Mouse (Mus musculus) erythroid progenitor cell, adult 5-6 weeks (primary cell): ENCODE data around the gene Muc1. TPM values are rescaled to one million over a fixed set of nuclear protein-coding genes. Genes with fewer than 3 reads are reported as not detected.

Source experiments
- ATAC-seq: replicated peaks from 2 replicates; pipeline ENCODE4 v1.8.0; 2016; ENCODE audit warnings: moderate number of reproducible peaks, mild to moderate bottlenecking, moderate TSS enrichment, inconsistent platforms; ENCODE audit not compliant: poor library complexity, low FRiP score, severe bottlenecking
- total RNA-seq, 2 experiments: library from RNA; stranded (forward) in 1 of 2; stranded (reverse) in 1 of 2; fragments of 150-400 nt in 1 of 2; fragments of 186-747, 209-891 nt in 1 of 2; gene quantifications; 2 replicates each; pipeline versions ENCODE4 v1.2.3 to v1.2.4; 2015 to 2017; ENCODE audit warnings: low replicate concordance in 2 of 2

Gene Muc1
- total RNA-seq, 2 experiments from 2014 or later: not detected

DNA sequence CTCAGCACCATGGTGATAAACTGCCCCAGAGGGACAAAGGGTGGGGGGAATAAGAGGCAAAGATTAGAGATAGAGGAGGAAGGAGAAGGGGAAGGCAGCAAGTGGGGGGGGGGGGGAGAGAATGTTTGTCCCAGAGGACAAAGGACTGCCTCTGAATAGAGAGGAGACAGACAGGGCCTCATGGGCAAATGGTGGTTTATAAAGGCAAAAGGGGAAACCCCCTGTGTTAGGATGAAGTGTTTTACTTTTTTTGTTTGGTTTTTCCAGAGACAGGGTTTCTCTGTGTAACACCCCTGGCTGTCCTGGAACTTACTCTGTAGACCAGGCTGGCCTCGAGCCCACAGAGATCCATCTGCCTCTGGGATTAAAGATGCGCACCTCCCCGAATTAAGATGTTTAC is 31.4 kb downstream of the Muc1 start:
- no peak for ATAC-seq

DNA sequence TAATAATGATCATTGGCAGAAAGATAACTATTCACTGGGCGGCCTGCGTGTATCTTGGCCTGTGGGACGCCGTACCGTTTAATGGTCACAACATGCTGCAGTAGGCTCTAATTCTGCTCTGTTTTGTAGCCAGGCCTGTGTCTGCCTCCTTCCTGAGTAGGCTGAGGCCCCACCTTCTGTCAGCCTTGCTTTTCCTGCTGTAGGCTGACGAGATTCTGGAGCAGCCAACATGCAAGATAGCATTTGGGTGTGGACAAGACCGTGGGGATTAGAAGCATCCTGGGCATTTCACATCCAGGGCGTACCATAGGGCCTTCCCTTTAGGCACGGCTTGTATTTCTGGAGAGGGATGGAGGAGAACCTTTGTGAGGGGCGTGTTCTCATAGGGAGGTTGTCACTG is 33.6 kb downstream of the Muc1 start:
- no peak for ATAC-seq

DNA sequence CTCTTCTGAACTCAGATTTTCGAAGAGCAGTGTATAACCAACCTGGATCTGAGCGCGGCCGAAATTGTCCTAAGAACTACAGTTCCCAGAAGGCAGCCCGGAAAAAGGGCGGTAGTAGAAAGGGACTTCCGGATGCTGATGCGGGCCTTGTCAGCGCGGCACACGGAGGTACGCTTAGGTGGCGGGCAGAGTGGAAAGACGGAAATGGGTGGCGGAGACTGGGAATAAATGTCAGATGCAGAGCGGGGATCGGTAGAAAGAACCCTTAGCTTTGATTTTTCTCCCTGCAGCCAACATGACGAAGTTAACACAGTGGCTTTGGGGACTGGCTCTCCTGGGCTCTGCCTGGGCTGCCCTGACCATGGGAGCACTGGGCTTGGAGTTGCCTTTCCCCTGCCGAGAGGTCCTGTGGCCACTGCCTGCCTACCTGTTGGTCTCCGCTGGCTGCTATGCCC is 37.6 kb downstream of the Muc1 start:
- peak; percentile 90 for ATAC-seq

DNA sequence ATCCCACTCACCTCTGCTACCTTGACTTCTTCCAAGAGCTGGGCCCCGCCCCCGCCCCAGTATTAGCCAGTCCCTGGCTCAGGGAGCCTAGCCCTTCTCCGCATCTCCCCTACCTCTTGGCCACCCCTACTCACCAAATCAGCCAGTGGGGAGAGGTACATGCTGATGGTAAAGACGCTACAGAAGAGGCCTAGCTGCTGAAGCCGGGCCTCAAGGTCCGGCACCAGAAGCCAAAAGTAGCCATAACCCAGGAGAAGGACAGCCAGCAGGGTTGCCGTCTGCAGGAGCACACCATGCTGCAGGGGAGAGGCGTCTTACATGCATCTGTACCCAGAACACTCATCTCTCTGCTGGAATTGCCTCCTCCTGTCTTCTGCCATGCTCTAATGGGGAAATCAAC is 40.1 kb downstream of the Muc1 start:
- no peak for ATAC-seq

DNA sequence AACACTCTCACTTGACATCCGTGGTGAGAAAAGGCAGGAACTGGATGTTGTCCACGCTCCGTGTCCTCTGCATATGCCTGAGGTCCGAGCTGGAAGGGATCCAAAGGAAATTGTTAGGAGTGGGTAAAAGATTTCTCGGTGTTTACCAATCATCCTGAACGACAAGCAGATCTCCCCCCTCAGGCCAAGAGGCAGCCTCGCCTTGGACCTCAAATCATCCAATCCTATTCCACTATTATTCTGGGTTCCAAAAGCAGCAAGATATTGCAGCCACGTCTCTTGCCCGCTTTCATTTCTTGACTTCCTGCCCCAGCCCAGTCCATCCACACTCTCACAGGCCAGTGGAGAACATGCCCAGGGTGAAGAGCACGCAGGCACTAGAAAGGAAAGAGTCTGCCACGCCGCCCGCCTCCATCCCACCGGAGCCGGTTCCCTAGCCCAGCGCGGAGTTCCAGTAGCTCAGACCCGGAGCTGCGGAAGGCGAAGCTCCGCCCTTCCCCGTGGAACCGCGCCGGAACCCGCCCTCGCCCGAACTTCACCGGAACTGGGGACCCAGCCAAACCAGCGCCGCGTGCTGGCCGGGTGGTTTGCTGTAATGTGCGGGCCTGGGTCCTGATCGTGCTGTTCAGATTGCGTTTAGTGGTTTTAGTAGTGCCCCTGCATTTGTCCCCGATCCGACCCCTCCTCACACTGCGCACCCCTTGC is 41.3 kb downstream of the Muc1 start, which contains the start of gene Slc50a1:
Gene Slc50a1 (minus strand): TSS at position 520 of the 705 bp plus-strand sequence.
- ATAC-seq: peak; percentile 83

DNA sequence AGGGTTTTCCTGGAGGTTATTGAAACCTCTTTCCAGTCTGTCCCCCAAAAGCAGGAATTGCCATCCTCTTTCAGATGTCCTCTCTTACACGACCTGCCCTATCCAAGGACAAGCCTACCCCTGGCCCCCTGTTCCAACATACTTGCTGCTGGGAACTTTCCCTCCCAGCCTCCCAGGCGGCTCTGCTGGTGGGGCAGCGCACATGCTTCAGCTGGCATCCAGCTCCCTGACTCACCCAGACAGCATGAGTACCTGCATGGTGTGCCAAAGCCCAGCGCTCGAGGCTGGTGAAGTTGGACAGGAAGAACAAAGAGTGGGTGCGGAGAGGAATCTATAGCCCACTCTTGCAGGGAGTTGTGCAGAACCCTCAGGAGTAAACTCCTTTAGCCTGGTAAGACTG is 42.0 kb downstream of the Muc1 start:
- ATAC-seq: no peak

DNA sequence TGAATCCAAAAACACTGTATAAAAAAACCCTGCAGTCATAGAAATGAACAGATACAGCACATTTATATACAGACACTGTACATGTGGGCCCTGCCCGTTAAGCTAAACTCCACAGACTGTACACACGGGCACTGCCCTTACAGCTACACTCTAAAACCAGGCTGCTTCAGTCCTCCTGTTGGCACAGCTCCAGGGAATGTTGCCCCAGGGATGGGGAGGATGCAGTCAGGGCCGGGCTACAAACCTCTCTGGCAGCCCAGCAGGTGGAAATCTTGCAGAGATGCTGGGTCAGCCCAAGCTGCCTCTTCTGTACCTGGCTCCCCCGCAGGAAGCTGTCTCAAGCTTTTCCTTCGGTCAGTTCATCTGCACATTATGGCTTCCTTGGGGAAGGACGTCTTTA is 42.9 kb downstream of the Muc1 start:
- ATAC-seq: no peak

DNA sequence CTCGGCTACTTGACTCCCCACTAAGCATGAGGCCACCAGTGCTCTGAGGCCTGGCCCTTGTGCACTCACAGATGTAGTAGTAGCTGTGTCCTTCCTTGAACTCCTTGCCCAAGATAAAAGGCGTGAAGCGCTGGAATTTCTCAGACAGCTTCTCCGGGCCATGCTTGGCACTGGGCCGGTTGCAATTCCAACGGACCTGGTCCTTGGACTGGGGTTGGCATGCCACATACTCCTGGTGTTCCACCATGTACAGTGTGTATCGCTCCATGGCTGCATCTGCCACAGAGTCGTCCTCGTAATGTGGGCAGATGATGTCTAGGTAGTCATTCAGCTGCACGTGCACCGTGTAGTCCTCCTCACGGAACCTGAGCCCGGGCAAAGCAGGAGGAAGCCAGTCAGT is 47.2 kb downstream of the Muc1 start:
- ATAC-seq: no peak

DNA sequence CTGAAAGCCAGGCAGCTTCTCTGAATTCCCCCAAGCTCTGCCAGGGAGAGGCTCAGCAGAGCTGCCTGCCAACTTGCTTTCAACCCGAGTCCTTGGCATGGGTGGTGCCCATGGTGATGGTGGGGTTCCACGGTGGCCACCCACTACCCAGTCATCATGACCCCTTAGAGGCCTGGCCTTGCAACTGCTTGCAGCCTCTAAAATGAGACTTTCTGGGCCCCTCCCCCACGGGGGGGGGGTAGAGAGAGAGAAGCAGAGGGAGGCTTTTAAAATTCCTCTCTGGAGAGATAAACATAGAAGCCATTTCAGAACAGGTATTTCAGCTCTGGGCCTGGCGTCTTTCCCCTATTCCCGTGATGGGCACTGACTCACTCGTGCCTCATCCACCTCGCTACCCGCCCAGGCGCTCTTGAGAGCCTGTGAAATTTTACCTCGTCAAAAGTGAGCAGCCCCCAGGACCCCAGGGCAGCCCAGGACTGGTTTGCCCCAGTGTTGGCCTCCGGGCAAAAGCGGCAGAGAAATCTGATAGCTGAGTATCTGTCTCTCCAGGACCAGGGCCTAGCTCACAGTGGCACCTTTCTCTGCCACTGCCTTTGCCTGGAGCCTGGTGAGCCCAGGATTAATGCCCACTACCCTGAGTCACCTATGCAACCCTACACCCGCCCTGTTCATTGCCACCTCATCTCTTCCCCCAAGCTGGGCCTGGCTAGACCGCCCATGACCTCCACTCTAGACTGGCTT is 48.6 kb downstream of the Muc1 start:
- no peak for ATAC-seq

DNA sequence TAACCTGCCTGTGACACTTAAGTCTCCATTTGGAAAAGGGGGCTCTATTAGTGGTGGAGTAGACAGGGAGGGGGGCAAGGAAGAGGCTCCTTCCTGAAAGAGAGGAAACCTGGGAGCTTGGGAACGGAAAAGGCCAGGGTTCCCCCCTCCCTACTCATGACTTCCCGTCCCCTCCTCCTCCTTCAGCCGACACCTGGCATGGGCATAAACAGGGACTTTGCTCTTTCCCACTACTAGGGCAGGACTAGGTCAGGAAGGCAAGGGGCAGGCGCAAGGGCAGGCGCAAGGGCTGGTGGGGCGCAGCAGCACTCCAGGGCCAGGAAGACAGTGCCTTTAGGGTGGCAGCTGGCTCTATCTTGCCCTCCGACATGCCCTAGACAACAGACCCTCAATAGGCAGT is 49.2 kb downstream of the Muc1 start:
- ATAC-seq: no peak

DNA sequence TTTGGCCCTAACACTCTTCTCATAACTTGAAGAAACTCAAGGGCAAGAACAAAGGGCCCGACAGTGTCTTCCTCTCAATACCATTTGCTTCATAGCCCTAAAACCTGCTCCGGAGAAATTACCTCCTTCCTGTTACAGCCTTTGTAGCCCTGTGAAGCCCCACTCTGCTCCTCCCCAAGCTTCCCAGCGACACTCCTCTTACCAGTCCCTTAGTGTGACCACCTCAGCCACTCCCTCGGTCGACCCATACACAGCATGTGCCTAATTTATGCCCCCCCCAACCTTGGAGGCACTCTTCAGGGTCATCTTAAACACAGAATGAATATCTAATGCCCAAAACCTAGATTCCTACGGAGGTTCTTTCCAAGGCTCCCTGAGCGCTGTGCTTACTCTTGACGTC is 49.8 kb downstream of the Muc1 start:
- ATAC-seq: no peak

DNA sequence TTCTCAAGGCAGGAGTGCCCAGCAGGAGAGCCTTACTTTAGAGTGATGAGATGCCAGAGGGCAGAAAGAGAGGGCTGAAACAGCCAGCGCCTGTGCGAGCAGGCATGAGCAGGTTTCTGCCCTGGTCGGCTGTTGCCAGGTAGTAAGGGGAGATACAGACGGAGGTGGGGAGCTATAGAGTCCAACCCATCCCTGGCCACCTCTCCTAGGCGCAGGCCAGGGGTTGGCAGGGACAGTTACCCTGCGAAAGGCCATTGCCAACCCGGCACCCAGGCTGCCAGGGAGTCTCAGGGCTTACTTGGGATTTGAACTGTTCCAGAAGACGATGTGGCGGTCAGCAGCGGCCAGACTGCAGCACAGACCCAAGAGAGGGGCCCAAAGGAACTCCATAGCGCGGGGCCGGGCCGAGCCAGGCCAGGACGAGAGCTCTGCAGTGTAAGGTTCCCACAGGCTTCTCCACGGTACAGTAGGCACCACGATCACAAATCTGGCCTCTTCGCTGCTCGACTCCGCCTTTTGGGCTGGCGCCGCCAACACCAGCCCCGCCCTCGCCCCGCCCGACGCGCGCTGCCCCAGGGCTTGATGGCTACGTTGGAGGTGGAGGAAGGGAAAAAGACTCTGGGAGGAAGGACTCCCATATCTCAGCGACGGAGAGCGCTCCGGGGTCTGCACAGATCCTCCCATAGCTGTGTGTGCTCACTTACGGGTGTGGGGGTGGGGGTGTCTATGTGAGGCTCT is 50.5 kb downstream of the Muc1 start:
- no peak for ATAC-seq

DNA sequence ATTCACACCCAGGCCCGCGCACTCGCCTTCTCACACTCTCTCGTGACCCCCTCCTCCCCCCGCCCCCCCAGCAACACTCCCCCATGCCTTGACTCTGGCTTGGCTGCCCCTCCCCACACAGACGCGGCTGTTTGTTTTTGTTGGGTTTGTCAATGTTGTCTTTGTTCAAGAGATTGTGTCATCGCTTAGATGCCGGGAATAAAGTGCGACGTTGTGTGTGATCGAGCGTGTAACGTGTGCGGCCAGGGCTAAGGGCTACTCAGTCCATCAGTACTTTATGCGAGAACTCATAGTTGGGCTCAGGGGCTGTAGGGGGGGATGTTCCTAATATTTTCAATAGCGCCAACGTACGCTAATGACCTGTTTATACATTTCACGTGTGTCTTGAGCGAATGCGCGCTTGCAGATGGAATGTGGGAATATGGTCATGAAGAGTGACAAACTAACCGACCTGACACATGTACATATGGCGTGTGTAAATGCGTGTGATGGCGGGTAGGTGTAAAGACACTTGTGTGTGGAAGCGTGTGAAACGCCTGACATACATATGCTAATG is 51.3 kb downstream of the Muc1 start:
- ATAC-seq: no peak

DNA sequence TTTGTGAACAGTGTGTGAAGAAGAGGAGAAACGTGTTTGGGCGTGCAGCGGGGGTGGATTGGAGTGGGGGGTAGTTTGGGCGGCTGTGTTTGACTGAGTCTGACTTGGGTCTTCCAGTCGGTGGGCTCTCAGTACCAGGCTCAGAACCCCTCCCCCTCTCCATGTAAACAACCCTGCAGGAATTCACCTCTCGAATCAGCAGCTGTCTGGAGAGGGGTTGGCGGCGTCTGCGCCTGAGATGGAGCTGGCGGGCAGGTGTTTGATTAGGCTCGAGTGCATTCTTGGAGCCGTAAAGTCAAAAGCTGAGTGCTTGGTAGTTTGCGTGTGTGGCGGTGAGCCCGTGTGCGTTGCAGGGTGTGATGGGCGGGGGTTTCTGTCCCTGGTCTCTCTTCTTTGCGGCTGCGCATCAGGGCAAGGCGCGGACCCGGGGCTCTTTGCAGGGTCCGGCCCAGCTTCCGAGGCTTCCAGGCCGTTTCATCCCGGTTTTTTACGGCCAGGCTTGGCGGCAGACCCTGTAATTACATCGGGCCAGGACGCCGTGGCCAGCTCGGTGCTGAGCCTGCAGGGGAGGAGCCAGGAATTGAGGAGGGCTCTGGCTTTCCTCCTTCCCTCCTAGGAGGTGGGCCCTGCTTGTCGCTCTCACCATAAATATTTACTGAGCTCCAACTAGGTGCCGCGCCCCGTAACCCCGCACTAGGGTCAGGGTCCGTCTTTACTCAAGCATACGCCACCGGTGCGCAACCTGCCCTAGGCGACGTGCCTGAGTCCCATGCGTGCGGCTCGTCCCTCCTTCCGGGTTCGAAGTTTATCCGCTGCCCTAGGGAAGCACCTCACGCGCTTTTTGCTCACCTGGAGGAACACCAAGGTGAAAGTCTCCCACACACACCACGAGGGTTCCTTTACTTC is 52.0 kb downstream of the Muc1 start, which contains the start of gene Efna1:
Gene Efna1 (minus strand): TSS at position 537 of the 906 bp plus-strand sequence.
- ATAC-seq: no peak

DNA sequence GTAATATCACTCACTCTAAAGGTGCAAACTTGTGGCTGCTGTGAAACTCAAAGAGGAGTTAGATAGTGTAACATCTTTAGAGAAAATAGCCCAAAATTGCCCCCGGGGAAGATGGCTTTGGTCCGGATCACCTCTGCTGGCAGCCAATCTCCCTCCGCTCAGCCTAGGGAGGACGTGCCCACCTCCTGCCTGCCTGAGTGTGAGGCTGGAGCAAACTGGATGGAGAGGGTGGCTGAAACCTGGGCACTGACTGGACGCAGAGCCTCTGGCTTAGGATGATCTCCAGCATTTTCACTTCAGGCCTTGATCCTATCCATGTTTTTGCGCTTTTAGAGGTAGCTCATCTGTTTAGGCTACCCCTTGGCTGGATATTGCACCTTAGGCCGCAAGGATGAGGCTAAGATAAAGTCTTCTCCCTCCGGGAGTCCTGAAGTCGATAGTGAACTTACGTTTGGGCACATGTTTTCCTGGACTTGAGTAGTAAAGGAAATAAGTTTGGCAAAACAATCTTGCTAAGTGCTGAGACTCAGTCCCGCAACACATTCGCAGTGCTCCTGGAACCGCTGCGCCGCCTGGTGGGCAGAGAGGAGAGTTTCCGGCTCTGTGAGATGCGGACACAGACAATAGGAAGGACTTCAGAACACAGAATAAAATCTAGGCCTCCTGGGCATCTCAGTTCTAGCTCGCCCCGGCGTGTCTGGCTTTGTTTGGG is 52.9 kb downstream of the Muc1 start:
- ATAC-seq: no peak

DNA sequence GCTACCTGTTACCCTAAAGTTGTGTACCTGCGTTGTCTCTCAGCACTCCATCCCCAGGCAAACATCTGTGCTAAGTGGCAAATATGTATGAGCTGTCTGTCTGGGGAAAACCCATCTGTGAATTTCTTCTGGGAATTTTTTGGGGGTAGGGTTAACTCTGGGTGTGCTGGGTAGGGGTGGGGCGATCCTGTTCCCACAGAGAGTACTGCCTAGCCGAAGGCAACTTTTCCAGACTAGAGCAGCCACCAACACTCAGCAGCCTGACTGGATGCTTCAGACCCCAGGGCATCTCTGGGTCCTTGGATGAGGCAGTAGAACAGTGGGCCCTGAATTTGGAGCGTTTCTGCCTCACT is 53.4 kb downstream of the Muc1 start:
- ATAC-seq: no peak
